Mouse (Mus musculus): Measurements from ENCODE around the gene Pitpnm3.

GRCm38 (mm10) chr11:72104223-72104622, 31.4 kb downstream of the Pitpnm3 start:
- TF ChIP-seq CTCF (IDR thresholded peaks at IDR 0.05) = no peak
- no peak for TF ChIP-seq EP300 (IDR thresholded peaks at IDR 0.05)

All from lung, postnatal 0 days (tissue).